Mouse (Mus musculus): ENCODE results near the gene Clstn2. TPM values are rescaled to one million over a fixed set of nuclear protein-coding genes. Genes with fewer than 3 reads are reported as not detected.

Gene Clstn2
- 1 to 10 TPM; 4.9 to 7.1 (median 5.9) TPM for total RNA-seq (2022)

DNA sequence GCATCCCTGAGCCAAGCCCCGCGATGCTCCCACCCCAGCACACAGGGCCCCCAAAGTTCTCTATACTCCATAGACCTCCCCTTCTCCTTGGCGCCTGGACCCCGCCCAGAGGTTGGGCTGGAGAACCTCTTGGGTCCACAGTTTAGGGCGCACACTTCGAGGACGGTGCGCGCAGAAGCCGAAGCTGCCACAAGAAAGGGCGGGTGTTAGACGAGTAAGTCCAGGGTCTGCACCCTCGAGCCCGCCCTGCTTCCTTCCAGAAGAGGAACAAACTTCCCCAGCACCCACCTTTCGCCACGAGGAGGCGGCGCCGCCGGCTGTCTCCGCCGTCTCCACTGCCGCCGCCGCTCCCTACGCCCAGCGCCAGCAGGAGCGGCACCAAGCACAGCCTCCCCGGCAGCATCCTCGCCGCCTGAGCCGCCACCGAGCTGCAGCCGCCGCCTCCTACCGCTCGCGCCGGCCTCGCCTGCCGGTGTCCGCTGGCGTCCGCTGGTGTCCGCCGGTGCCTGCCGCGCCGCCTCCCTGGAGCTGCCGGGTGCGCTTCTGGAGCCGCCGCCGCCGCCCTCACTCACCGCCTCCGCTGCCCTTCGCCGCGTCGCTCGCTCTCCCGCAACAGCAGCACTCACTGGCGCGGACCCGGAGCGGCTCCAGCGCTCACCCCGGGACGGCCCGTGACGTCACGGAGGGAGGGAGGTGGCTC lies at the start of gene Clstn2:
Gene Clstn2 (minus strand): TSS at position 609 of the 700 bp plus-strand sequence.
- DNase-seq = peak; percentile 38

DNA sequence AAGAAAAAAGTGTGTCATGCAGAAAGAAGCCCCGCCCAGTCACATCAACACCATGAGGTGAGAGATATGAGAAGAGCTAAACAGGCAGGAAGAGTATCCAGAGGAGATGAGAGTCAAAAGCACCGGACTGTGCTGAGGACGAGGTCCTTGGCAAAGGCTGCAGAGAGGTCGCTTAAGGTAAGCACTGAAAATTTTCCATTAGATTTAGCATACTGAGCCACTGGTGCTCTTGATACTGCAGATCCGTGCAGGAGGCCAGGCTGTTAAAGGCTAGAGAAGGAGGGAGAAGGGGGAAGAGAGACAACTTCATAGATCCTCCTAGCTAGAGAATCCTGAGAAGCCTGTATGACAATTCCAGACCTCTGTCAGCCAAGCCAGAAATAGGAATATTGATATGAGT lies 34.8 kb upstream of the Clstn2 start:
- peak; percentile 11 for DNase-seq

DNA sequence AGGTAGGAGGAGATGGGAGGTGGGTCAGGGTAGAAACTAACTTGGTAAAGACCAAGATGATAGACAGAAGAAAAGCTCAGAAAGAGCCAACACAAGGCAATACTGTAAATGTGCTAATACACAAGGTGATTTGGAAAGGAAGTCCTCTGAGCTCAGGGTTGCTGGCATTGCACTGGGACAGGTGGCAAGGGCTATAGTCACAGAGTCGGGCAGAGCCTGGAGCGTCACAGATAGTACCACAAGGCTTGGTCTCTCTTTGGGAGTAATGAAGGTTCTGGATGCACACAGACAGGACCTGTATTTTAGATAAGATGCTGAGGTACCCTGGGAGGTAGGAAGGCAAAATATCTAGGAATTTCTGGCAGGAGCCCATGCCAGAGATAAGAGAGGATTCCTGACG lies 28.7 kb upstream of the Clstn2 start:
- DNase-seq = no peak

DNA sequence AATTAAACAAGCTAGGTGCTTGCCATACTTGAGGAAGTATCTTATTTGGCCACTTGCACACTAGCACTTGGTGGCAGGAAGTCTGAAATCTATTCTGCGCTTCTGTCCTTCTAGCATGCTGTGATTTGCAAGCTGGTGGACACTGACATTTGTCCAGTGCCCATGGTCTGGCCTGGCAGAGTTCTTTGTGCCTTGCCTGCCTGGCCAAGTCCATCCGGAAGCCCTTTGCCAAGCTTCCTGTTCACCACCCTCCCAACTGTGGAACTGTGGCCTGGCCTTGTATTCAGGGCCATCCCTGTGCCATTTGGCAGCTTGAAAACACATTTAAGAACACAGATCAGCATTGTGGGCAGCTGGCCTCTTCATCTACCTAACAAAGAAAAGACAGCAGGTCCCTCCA lies 24.3 kb upstream of the Clstn2 start:
- DNase-seq = no peak

DNA sequence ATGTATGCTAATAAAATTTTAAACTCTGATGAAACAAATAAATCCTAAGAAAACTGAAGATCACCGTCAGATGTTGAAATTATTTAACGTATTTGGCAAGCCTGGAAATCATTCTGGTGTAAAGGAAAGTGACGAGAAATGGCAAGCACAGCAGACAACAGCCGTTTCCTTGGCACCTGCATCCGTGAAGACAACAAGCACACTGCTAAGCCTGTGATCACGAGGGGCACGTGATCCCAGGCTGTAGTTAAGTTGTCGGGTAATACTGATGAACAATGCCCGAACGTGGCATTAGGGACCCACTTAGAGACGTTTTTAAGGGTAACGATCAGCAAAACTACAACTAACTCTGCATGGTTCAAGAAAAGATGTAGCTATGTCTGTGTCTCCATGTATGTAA lies 18.4 kb upstream of the Clstn2 start:
- DNase-seq = no peak

DNA sequence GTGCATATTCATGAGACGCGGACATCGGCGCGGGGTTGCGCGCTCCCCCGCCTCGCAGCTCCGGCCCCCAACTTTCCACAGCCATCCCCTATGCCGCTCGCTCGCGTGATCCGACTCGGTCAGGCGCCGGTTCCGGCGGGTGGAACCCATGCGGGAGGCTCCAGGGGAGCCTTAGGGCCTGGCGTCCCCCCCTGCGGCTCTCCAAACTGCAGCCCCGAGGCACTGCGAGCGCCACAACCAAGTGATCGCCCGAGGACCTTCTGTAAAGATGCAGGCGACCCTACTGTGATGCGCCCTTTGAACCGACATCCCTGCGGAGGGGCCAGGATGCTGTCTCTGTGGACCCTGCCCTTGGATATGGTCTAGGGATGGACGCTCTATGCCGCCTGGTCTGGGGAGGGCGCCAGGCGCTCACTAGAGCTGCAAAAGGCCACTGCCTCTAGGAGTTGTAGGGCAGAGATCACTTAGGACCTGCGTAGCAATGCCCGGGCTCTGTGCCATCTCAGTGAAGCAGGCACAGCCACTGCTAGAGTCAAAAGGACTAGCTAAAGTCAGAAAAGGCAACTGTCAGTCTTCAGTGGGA lies 383 bp upstream of the Clstn2 start:
- DNase-seq = peak; percentile 15

DNA sequence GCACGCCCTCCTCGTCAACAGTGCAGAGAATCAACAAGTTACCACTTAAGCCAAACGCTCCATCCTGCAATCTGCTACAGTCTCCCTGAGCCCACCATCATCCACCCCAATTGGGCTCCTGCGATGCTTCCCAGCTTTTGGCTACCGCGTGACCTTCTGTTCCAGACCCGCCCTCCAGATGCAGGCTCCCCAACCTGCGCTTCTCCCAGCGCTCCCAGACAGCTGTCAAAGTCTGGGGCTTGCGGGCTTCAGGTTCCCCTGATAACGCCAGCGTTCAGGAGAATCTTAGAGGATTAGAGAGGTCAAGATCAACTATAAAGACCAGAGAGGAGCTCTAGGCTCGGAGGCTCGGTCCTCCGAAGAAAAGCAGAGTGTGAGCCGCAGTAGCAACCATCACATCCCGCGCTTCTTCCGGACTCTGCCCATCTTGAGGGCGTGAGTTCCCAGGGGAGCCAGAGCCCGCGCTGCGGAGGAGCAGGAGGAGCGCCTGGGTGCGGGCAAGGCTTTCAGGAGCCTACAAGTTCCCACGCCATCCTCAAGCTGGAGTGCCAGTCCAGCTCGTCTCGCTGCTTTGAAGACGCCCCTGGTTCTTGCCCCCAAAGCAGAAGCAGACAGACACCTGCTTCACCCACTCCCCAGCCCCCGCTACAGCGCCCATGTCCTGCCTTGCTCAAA lies 946 bp downstream of the Clstn2 start:
- DNase-seq = no peak

DNA sequence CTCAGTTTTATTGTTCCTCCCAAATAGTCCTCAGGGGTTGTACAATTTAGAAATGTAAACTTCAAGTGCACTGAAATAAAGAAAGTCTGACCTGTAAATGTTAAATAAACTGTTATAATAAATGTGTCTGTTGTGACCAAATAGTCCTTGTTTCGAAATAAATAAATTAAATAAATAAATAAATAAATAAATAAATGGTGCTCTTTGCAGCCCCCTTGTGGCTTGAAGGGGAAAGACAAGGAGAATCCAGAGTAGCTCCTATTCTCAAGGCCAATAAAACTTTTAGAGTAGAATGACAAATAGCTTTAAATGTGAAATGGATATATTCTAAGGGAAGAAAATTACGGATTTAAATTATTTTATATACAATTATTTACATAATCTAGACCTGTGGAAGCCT lies 2.3 kb downstream of the Clstn2 start:
- DNase-seq = no peak

DNA sequence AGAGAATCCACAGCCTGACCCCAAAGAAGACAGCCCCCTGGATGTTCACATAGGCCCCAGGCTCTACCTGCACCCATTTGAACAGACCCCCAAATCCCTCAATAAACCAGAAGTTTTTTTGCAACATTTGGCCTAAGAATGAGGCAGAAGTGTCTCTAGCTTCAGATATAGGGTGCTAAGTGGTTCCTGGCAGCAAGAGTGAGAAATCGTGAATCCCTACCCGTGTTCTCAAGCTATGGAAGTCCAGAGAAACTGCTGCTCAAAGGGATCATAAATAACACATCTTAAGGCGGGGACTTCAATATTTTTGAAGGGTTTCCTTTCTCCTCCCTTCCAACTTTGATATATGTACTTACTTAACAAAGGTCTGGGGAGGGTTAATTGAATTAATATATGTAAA lies 7.4 kb downstream of the Clstn2 start:
- no peak for DNase-seq

DNA sequence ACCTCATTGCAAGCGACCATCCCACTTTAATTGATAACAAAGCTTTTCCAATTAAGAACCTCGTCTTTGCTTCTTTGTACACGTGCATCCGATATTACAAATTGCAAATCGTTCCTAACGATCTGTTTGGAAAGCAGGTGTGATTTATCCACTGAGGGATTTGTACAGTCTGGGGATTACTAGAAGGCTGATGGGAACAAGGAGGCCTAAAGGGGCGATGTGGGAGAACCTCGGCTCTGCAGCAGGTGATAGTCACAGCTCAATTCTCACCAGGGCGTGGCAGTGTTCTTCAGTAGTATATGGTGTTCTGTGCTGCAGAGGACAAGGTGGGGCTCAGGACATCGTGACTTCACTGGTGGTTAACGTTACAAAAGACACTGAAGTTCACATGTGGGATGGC lies 9.9 kb downstream of the Clstn2 start:
- no peak for DNase-seq

DNA sequence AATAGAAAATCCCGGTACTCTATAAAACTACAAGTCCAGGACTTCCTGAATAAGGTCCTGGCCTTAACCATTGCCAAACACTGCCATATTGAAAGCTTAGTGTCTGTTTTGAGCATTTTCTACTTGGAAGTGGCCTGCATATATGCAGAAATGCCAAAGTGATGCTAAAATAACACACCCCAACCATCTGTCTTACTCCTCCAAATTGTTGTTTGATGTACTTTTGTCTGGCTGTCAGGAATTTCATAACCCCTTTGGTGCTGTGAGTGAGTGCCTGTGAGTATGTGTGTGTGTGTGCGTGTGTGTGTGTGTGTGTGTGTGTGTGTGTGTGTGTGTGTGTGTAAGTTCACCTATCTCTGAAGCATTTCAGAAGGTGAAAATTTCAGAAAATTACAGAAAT lies 13.1 kb downstream of the Clstn2 start:
- DNase-seq = no peak

DNA sequence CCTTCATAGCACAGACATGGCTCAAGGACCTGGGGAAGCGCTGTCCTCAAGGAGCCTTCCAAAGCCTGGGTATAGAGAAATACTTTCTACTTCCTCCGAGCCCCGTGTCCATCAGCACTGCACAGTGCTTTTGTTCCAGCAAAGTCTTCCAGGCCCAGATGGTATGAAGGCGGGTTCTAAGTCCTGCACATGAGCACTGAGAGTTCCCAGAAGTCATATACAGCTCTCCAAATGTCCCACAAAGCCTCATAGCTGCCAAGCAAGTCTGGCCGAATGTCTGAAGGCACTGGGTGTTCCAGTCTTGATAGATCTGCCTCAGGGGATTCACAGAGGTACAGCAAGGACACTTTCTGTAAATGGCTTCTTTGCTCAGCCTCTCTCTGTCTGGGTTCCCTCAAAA lies 14.3 kb downstream of the Clstn2 start:
- no peak for DNase-seq

DNA sequence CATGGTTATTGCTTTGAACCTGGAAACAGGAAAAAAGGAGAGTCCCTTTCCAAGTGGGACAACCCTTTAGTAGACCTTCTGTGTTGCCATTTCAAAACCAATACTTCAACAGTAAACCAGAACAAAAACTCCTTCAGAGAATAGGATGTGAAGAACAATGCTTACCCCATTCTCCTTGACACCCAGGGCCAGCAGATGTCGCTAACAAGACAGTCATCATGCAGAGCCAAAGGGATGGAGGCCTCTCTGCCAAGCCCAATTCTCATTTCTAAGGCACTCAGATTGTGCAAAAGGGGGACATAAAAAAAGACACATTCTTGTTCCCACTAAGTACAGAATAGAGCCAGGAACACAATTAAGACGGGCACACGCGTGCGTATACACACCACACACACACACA lies 16.4 kb downstream of the Clstn2 start:
- DNase-seq = no peak

DNA sequence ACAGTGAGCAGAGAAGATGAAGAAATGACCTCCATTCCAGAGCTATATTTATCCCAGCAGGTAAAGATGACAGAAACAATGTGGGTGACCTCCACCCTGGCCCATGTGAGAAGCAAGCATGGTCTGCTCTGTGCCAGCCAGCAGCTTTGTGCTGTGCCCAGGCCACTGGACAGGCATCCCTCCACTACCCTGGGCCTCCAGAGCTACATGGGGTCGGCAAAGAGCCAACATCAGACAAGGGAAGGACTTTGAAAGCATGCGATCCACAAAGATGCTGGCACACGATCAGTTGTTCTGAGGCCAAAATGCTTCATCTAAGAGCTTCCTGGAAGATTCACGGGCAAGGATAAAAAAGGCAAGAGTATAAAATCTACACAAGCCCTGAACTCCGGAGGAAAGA lies 36.6 kb downstream of the Clstn2 start:
- peak; percentile 48 for DNase-seq

DNA sequence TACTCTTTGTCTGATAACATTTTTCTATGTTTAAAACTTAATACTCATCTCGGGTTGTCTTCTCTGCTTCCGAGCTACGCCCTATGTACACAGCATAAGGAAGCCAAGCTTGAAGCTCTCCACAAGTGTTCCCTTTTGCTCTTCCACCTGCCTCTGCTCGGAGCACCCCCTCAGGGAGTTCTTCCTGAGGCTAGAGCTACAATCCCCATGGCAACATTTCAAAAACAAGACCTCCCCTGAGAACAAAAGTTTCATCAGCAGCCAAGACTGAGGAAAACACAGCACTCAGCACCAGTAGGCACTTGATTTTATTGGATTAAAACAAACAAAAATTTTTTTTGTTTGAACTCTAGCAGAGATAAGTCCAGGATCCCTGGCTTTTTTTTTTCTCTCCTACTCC lies 37.3 kb downstream of the Clstn2 start:
- DNase-seq = no peak

DNA sequence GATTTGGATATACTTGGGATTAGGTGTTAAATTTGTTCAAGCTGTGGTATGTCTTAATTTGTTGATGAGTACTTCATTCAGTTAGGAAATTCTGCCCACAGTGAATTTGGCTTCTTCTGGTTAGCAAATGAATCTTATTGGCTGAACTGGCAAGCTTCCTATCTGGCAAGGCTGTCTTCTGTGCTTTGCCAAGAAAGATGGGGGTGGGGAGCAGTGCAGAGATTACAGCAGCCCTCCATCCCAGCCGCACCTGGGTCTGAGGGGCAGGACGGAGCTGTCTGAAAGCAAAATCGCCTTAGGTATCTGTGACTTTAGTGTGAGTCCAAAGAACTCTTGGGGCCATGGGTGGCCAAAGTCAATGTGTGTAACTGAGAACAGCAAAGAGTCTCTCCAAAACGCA lies 40.9 kb downstream of the Clstn2 start:
- no peak for DNase-seq

DNA sequence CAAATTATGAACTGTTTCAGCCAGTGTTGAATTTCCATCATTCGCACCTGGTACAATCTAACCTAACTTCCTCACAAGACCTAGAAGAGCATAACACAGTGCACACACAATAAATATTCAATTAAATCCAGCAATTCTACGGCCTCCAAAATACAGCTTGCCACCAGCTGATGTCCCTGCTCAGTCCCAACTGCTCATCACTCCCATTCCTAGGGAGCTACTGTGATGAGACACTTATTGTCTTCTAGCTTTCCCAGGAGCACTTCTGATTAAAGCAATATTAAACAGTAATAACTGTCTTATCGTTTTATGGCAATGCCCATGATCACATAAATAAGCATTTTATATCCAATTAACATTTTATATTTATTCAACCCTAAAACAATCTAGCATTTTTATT lies 55.6 kb downstream of the Clstn2 start:
- DNase-seq = no peak

DNA sequence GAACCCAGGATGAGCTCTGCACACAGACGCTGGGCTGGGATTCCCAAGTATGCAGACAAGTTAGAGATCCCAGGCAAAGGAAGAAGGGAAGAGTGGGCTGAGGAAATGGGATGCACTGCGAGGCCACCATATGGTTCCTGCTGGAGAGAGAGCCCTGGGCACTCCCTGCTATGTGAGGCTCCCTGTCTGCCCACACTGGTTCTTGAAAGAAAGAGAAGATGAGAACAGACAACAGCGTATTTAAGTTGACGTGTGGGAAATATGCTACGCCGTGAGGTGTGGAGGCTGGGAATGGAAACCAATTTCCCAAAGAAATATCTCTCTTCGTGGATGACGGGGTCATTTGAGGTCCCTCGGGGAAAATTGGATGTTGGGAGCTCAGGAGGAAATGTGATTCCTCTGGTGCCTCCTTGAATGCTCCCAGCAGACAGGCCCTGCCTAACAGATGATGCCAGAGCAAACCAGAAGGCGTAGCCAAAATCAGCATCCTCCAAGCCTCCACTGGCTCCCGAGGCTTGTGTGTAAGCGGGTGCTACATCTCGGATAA lies 58.1 kb downstream of the Clstn2 start:
- no peak for DNase-seq

DNA sequence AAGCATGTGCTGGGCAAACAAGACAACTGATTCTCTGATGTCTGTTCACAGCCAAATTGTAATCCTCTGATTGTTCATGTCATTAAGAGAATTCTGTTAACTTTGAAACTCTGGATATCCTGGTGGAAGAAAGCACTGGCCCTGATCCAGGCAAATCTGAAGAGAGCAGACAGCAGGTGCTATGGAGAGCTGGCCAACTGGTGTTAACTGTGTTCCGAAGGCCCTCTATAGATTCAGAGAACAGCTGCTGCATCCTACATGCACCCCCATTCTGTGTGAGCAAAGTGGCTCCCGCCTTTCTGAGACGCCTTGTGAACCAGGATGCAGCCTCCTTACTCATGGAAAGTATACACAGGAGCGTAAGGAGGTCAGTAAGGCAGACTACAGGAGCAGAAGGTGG lies 66.3 kb downstream of the Clstn2 start:
- no peak for DNase-seq

DNA sequence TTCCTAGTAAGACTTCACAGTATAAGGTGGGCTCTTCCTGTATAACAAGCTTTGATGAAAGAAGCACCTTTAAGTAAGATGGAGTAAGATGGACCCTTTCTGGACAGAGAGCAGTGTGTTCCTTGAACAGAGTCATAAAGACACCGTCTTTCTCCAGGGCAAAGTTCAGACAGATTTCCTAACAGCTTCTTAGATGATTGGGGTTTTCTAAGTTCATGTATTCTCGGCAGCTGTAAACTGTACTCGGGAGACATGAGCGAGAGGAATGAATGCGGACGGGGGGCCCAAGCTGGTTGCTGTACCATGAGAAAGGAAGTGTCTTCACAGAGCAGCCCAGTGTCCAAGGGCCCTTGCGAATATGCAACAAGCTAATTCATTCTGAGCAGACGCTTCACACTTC lies 75.5 kb downstream of the Clstn2 start:
- no peak for DNase-seq

DNA sequence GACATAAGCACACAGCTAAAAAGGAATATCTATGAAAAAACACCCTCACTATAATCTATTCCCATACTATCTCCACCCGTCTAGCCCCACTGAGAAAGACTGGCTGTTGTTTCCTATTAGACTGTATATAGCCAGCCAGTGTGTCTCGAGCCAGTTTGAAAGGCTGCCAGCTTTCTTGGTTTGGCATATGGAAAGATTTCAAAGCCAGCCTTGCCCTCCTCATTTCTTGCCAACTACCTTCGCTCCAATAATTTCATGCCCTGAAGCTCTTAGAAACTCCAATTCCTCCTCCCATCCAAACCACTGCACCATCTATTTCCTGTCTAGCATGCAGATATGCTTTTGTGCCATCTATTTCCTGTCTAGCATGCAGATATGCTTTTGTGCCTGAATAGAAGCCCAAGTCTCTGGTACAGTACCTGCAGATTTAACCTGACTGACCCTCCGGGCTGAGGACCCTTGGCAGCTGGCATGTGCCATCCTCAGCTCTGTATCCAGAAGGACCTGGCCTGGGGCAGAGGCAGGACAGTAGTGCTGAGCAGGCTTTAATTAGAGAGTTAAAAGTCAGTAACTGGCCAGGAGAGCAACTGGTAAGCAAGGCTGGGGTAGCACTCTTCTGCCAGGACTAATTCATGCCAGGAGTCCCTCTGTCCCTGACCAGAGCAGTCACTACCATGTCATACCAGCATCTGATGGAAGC lies 76.4 kb downstream of the Clstn2 start:
- peak; percentile 11 for DNase-seq

DNA sequence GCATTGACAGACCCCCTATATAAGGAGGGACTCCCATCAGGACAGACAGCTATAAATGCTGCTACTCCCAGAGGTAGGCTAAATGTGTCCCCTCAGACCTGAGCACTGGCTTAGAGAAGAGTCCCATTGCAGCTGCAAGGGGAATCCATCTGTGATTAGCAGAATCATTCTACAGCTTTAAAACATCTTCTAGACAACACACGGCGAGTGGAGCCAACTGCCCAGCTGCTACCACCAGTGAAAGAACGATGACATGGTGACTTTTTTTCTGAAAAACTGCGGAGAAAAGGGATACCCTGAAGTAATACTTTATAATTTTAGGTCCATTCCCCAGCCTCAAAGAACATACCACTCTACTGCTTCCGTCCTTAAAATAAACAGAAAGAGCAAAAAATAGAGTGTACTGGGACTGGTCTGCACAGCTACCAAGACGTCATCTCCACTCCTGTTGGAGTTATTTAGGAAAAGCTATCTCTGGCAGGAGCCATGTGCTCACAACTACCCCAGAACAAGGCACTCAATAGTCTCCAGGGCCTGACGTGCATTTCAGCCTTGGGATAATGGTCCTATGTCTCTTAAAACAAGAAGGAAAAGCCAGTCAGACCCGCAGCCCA lies 79.1 kb downstream of the Clstn2 start:
- no peak for DNase-seq
